Mouse (Mus musculus) CH12F3 (cell line): ENCODE results near the gene Zfp423.
"Not testable (repeated sequence)": the region's sequence is repeated elsewhere in the genome, so short reads cannot be mapped to it uniquely, and the experiment has no call there.

Experiments
- in situ Hi-C: fragments of 300-500 bp; cut with MboI; formaldehyde crosslinking; loops from 2 replicates; pipeline ENCODE4 v1.14.3; 2020; ENCODE audit warnings: low sequenced_read_pairs

Gene Zfp423

GRCm38 (mm10) chr8:87847796-87848195 lies 111.6 kb downstream of the Zfp423 start:
- in situ Hi-C loops, result no loop called here

GRCm38 (mm10) chr8:87842096-87842495 lies 117.3 kb downstream of the Zfp423 start:
- in situ Hi-C loops, result not testable (repeated sequence)

GRCm38 (mm10) chr8:87837266-87837665 lies 122.1 kb downstream of the Zfp423 start:
- in situ Hi-C loops, result no loop called here

- in situ Hi-C loops, result no loop called here
These were observed 122.5 kb downstream of the Zfp423 start for GRCm38 (mm10) chr8:87836866-87837265.

GRCm38 (mm10) chr8:87835924-87836323 lies 123.5 kb downstream of the Zfp423 start:
- in situ Hi-C loops, result no loop called here

GRCm38 (mm10) chr8:87835411-87835821 lies 124.0 kb downstream of the Zfp423 start:
- in situ Hi-C loops, result no loop called here

GRCm38 (mm10) chr8:87834656-87835055 lies 124.7 kb downstream of the Zfp423 start:
- in situ Hi-C loops, result no loop called here

GRCm38 (mm10) chr8:87833841-87834620 lies 125.4 kb downstream of the Zfp423 start:
- in situ Hi-C loops, result no loop called here

GRCm38 (mm10) chr8:87833339-87833738 lies 126.1 kb downstream of the Zfp423 start:
- in situ Hi-C loops, result no loop called here

- in situ Hi-C loops, result no loop called here
These were observed 126.7 kb downstream of the Zfp423 start for GRCm38 (mm10) chr8:87832381-87833325.

- in situ Hi-C loops, result no loop called here
These were observed 127.8 kb downstream of the Zfp423 start for GRCm38 (mm10) chr8:87831567-87831966.

- in situ Hi-C loops, result no loop called here
These were observed 128.3 kb downstream of the Zfp423 start for GRCm38 (mm10) chr8:87831116-87831515.

GRCm38 (mm10) chr8:87830200-87830599 lies 129.2 kb downstream of the Zfp423 start:
- in situ Hi-C loops, result no loop called here

- in situ Hi-C loops, result no loop called here
These were observed 133.3 kb downstream of the Zfp423 start for GRCm38 (mm10) chr8:87826013-87826660.

GRCm38 (mm10) chr8:87823172-87823571 lies 136.2 kb downstream of the Zfp423 start:
- in situ Hi-C loops, result no loop called here

GRCm38 (mm10) chr8:87822690-87823089 lies 136.7 kb downstream of the Zfp423 start:
- in situ Hi-C loops, result no loop called here

- in situ Hi-C loops, result no loop called here
These were observed 137.2 kb downstream of the Zfp423 start for GRCm38 (mm10) chr8:87822175-87822574.

- in situ Hi-C loops, result no loop called here
These were observed 137.7 kb downstream of the Zfp423 start for GRCm38 (mm10) chr8:87821655-87822054.

- in situ Hi-C loops, result no loop called here
These were observed 140.1 kb downstream of the Zfp423 start for GRCm38 (mm10) chr8:87819263-87819662.

- in situ Hi-C loops, result no loop called here
These were observed 140.9 kb downstream of the Zfp423 start for GRCm38 (mm10) chr8:87818506-87818905.

- in situ Hi-C loops, result no loop called here
These were observed 143.3 kb downstream of the Zfp423 start for GRCm38 (mm10) chr8:87816141-87816540.
